Mouse (Mus musculus) ES-CJ7 (cell line): ENCODE data around the gene Pink1.

Source experiments
- DNase-seq: peaks from one replicate; pipeline ENCODE4 v3.0.0; 2011; ENCODE audit warnings: low read depth, low spot score

Gene Pink1

GRCm38 (mm10) chr4:138326077-138326695 is at the start of gene Pink1:
Gene Pink1 (minus strand): TSS chr4:138326307.
- peak; percentile 83 for DNase-seq

GRCm38 (mm10) chr4:138375117-138375516 is 49.0 kb upstream of the Pink1 start:
- no peak for DNase-seq

- no peak for DNase-seq
Observed at GRCm38 (mm10) chr4:138370996-138371516, 44.9 kb upstream of the Pink1 start.

- no peak for DNase-seq
Observed at GRCm38 (mm10) chr4:138368498-138369260, 42.6 kb upstream of the Pink1 start.

- DNase-seq, result no peak
Observed at GRCm38 (mm10) chr4:138367641-138368497, 41.8 kb upstream of the Pink1 start, which contains the start of gene Cda. Gene Cda (minus strand): TSS chr4:138367992.

GRCm38 (mm10) chr4:138366561-138366960 is 40.5 kb upstream of the Pink1 start:
- DNase-seq, result no peak

- no peak for DNase-seq
Observed at GRCm38 (mm10) chr4:138363511-138363910, 37.4 kb upstream of the Pink1 start.

- no peak for DNase-seq
Observed at GRCm38 (mm10) chr4:138362883-138363282, 36.8 kb upstream of the Pink1 start.

- DNase-seq, result no peak
Observed at GRCm38 (mm10) chr4:138361370-138361821, 35.3 kb upstream of the Pink1 start.

GRCm38 (mm10) chr4:138358176-138358575 is 32.1 kb upstream of the Pink1 start:
- no peak for DNase-seq

- no peak for DNase-seq
Observed at GRCm38 (mm10) chr4:138356551-138356950, 30.4 kb upstream of the Pink1 start.

- DNase-seq, result no peak
Observed at GRCm38 (mm10) chr4:138356141-138356540, 30.0 kb upstream of the Pink1 start.

- DNase-seq, result no peak
Observed at GRCm38 (mm10) chr4:138355496-138355895, 29.4 kb upstream of the Pink1 start.

- no peak for DNase-seq
Observed at GRCm38 (mm10) chr4:138353438-138354171, 27.5 kb upstream of the Pink1 start.

GRCm38 (mm10) chr4:138352692-138353091 is 26.6 kb upstream of the Pink1 start:
- DNase-seq, result no peak

GRCm38 (mm10) chr4:138351821-138352220 is 25.7 kb upstream of the Pink1 start:
- DNase-seq, result peak; percentile 63

- no peak for DNase-seq
Observed at GRCm38 (mm10) chr4:138348716-138349115, 22.6 kb upstream of the Pink1 start.

- no peak for DNase-seq
Observed at GRCm38 (mm10) chr4:138347280-138347679, 21.2 kb upstream of the Pink1 start.

GRCm38 (mm10) chr4:138344891-138345545 is 18.9 kb upstream of the Pink1 start:
- DNase-seq, result no peak

- no peak for DNase-seq
Observed at GRCm38 (mm10) chr4:138343341-138343837, 17.3 kb upstream of the Pink1 start.
